Mouse (Mus musculus): ENCODE measurements at regions not wholly inside any gene's neighbourhood (a gene's known extent, or its start where the extent isn't known, plus 50 kb on each side); places are given as distances from the start of the nearest gene placed in this dataset.

GRCm38 (mm10) chr1:64284656-64285055, 162.6 kb upstream of the Klf7 start:
- no peaks in the 10 kb centered on the region for H3K36me3 ChIP-seq (ENCODE audit: control insufficient read depth, insufficient read depth, low read length)
- no peaks in the 10 kb centered on the region for H3K9me3 ChIP-seq (ENCODE audit: control insufficient read depth, low read length)
- H3K4me1 ChIP-seq (ENCODE audit: control insufficient read depth, insufficient read depth, low read length): no peaks in the 10 kb centered on the region
- WGBS: 76% methylated on average over 8 of the region's 8 CpGs
- ATAC-seq: no peak
- no peak overlapping the region for H3K4me3 ChIP-seq (ENCODE audit: low read length)
- no peak overlapping the region for H3K4me2 ChIP-seq (ENCODE audit: low read depth, low read length)
- no peak overlapping the region for H3K9ac ChIP-seq (ENCODE audit: low read depth, low read length)
- no peak overlapping the region for H3K27ac ChIP-seq (ENCODE audit: low read length)
- no peaks in the 10 kb centered on the region for H3K27me3 ChIP-seq (replicated peaks; ENCODE audit: control insufficient read depth, insufficient read depth, low read length)

DNA sequence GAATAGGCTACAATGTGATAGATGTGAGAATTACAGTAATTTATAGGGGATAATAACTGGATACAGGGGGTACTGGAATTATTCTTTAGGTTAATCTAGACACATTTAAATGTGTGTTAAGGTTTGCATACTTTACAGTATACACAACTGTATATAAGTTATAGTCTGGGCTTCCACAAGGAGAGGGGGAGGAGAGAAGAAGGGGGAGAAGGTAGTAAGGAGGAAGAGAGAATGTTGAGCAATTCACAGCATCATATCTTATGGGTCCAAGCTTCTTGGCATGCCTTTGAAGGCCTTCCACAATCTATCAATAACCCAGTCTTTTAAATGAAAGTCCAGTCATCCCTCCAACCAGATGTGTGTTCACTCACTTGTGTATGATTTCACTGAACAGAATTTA, 153.8 kb upstream of the Klf7 start:
- H3K4me1 ChIP-seq (ENCODE audit: control insufficient read depth, insufficient read depth, low read length): peaks cover 2% of the 10 kb centered on the region; the same call in 1 of the 2 replicates
- no peaks in the 10 kb centered on the region for H3K36me3 ChIP-seq (ENCODE audit: control insufficient read depth, insufficient read depth, low read length)
- ATAC-seq: peak; percentile 68; the same call in 1 of the 2 replicates
- no peak overlapping the region for H3K9ac ChIP-seq (ENCODE audit: low read depth, low read length)
- H3K4me2 ChIP-seq (ENCODE audit: low read depth, low read length): no peak overlapping the region
- no peak overlapping the region for H3K27ac ChIP-seq (ENCODE audit: low read length)
- no peak overlapping the region for H3K4me3 ChIP-seq (ENCODE audit: low read length)
- no peaks in the 10 kb centered on the region for H3K9me3 ChIP-seq (ENCODE audit: control insufficient read depth, low read length)
- H3K27me3 ChIP-seq (replicated peaks; ENCODE audit: control insufficient read depth, insufficient read depth, low read length): no peaks in the 10 kb centered on the region

GRCm38 (mm10) chr1:64275086-64275802, 153.2 kb upstream of the Klf7 start:
- Histone ChIP-seq H3K4me2 (ENCODE audit: low read depth, low read length) (no peak overlapping the region), H3K36me3 (ENCODE audit: control insufficient read depth, insufficient read depth, low read length) (no peaks in the 10 kb centered on the region), H3K4me3 (ENCODE audit: low read length) (no peak overlapping the region), H3K27me3 (replicated peaks; ENCODE audit: control insufficient read depth, insufficient read depth, low read length) (no peaks in the 10 kb centered on the region), H3K9ac (ENCODE audit: low read depth, low read length) (no peak overlapping the region), H3K9me3 (ENCODE audit: control insufficient read depth, low read length) (no peaks in the 10 kb centered on the region), H3K4me1 (ENCODE audit: control insufficient read depth, insufficient read depth, low read length) (peaks cover 2% of the 10 kb centered on the region; the same call in 1 of the 2 replicates), H3K27ac (ENCODE audit: low read length) (peak overlapping the region; percentile 59)
- peak; percentile 91 for ATAC-seq
- WGBS: 47% methylated on average over 3 of the region's 3 CpGs

DNA sequence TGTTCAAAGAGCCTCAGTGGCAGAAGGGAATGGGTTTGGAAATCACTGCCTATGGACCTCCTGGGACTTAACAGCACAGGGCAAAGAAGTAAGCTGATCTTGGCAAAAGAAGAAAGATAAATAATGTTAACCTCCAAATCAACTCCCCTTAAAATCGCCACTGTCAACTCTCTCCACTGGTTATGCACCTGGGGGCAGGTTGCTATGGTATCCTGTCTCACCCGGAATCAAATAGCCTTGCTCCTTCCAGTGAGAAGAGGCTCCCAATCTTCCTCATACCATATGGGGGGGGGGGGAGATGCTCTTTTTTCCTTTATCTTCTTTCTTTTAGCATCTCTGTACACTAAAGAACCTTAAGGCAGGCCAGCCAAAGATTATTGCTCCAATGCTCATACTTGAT, 135.2 kb upstream of the Klf7 start:
- ATAC-seq: no peak

GRCm38 (mm10) chr1:64255554-64256295, 133.6 kb upstream of the Klf7 start:
- 79% methylated on average over 14 of the region's 14 CpGs for WGBS
- ATAC-seq: no peak
- H3K4me2 ChIP-seq (ENCODE audit: low read depth, low read length): no peak overlapping the region

More for the DNA sequence above, 135.2 kb upstream of the Klf7 start:
- H3K9ac ChIP-seq (ENCODE audit: low read depth, low read length): no peak overlapping the region
- H3K4me1 ChIP-seq (ENCODE audit: control insufficient read depth, insufficient read depth, low read length): no peaks in the 10 kb centered on the region
- H3K9me3 ChIP-seq (ENCODE audit: control insufficient read depth, low read length): no peaks in the 10 kb centered on the region
- no peaks in the 10 kb centered on the region for H3K27me3 ChIP-seq (replicated peaks; ENCODE audit: control insufficient read depth, insufficient read depth, low read length)
- 46% methylated on average over 2 of the region's 2 CpGs for WGBS
- no peak overlapping the region for H3K4me2 ChIP-seq (ENCODE audit: low read depth, low read length)
- H3K4me3 ChIP-seq (ENCODE audit: low read length): no peak overlapping the region
- no peaks in the 10 kb centered on the region for H3K36me3 ChIP-seq (ENCODE audit: control insufficient read depth, insufficient read depth, low read length)
- no peak overlapping the region for H3K27ac ChIP-seq (ENCODE audit: low read length)

DNA sequence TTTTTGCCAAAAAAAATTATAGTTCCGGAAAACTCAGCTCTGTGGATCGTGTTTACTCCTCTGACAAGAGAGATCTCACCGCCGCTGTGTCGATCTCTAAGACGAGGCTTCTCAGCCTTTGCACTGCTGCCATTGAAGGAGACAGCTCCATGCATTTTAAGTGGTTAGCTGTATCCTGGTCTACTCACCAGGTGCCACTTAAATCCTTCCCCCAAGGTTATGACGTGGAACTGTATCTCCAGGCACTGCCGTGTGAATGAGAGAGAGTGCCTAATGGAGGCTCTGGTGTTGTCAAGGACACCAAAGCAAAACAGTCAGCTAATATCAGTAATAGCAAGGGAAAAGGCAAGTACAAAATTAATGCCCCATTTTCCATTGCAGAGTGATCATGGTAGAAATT, 132.6 kb upstream of the Klf7 start:
- ATAC-seq: no peak
- no peaks in the 10 kb centered on the region for H3K36me3 ChIP-seq (ENCODE audit: control insufficient read depth, insufficient read depth, low read length)
- no peaks in the 10 kb centered on the region for H3K9me3 ChIP-seq (ENCODE audit: control insufficient read depth, low read length)
- H3K4me2 ChIP-seq (ENCODE audit: low read depth, low read length): no peak overlapping the region
- no peaks in the 10 kb centered on the region for H3K4me1 ChIP-seq (ENCODE audit: control insufficient read depth, insufficient read depth, low read length)
- H3K27me3 ChIP-seq (replicated peaks; ENCODE audit: control insufficient read depth, insufficient read depth, low read length): no peaks in the 10 kb centered on the region
- no peak overlapping the region for H3K27ac ChIP-seq (ENCODE audit: low read length)
- no peak overlapping the region for H3K9ac ChIP-seq (ENCODE audit: low read depth, low read length)
- no peak overlapping the region for H3K4me3 ChIP-seq (ENCODE audit: low read length)
- 86% methylated on average over 8 of the region's 8 CpGs for WGBS

More at GRCm38 (mm10) chr1:64255554-64256295, 133.6 kb upstream of the Klf7 start:
- Histone ChIP-seq H3K9ac (ENCODE audit: low read depth, low read length) (no peak overlapping the region), H3K9me3 (ENCODE audit: control insufficient read depth, low read length) (no peaks in the 10 kb centered on the region), H3K4me1 (ENCODE audit: control insufficient read depth, insufficient read depth, low read length) (no peaks in the 10 kb centered on the region), H3K27ac (ENCODE audit: low read length) (no peak overlapping the region), H3K27me3 (replicated peaks; ENCODE audit: control insufficient read depth, insufficient read depth, low read length) (no peaks in the 10 kb centered on the region), H3K4me3 (ENCODE audit: low read length) (no peak overlapping the region), H3K36me3 (ENCODE audit: control insufficient read depth, insufficient read depth, low read length) (no peaks in the 10 kb centered on the region)

DNA sequence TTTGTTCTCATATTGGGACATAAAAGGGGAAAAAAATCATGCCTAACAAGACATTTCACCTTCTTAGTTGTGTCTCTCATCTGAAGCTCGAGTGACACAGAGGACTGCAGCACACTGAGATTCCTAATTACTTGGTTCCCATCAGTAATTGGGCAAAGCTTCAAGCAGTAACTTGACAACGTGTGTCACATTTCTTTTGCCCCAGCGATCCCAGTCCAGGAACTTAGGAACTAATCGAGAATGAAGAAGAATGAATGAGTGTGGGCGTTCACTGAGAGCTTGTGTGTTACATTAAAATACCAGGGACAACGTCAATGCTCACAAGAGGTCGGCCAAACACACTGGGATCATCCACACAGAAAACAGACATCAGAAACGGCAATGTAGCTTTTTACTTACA, 131.9 kb upstream of the Klf7 start:
- Histone ChIP-seq H3K36me3 (ENCODE audit: control insufficient read depth, insufficient read depth, low read length) (no peaks in the 10 kb centered on the region), H3K4me3 (ENCODE audit: low read length) (no peak overlapping the region), H3K4me2 (ENCODE audit: low read depth, low read length) (no peak overlapping the region), H3K4me1 (ENCODE audit: control insufficient read depth, insufficient read depth, low read length) (no peaks in the 10 kb centered on the region), H3K9me3 (ENCODE audit: control insufficient read depth, low read length) (no peaks in the 10 kb centered on the region), H3K27me3 (replicated peaks; ENCODE audit: control insufficient read depth, insufficient read depth, low read length) (no peaks in the 10 kb centered on the region), H3K27ac (ENCODE audit: low read length) (no peak overlapping the region), H3K9ac (ENCODE audit: low read depth, low read length) (no peak overlapping the region)
- 69% methylated on average over 8 of the region's 8 CpGs for WGBS
- no peak for ATAC-seq

GRCm38 (mm10) chr1:64242401-64242800, 120.3 kb upstream of the Klf7 start:
- WGBS: 58% methylated on average over 2 of the region's 2 CpGs
- no peak overlapping the region for H3K9ac ChIP-seq (ENCODE audit: low read depth, low read length)

DNA sequence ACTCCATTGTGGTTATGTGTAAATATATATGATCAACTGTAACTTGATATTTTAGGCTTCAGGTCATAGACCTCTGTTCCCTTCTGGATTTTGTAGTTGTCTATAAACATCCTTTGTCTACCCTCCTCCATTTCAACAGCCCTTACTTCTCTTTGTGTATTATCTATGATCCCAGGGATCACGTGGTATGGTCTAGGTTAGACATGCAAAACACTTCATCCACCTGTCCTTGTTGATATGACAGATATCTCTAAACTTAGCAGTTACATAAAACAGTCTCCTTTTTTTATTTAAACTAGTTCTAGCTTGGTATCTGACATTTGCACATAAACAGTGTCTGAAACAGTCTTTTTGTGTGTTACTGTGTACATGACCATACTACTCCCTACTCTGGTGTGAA, 107.6 kb upstream of the Klf7 start:
- H3K4me3 ChIP-seq (ENCODE audit: low read length): no peak overlapping the region
- WGBS: 81% methylated on average over 1 of the region's 1 CpGs
- no peak for ATAC-seq
- H3K4me1 ChIP-seq (ENCODE audit: control insufficient read depth, insufficient read depth, low read length): peaks cover 12% of the 10 kb centered on the region
- H3K27me3 ChIP-seq (replicated peaks; ENCODE audit: control insufficient read depth, insufficient read depth, low read length): no peaks in the 10 kb centered on the region
- H3K9ac ChIP-seq (ENCODE audit: low read depth, low read length): no peak overlapping the region
- H3K9me3 ChIP-seq (ENCODE audit: control insufficient read depth, low read length): no peaks in the 10 kb centered on the region
- no peak overlapping the region for H3K4me2 ChIP-seq (ENCODE audit: low read depth, low read length)
- H3K27ac ChIP-seq (ENCODE audit: low read length): no peak overlapping the region
- no peaks in the 10 kb centered on the region for H3K36me3 ChIP-seq (ENCODE audit: control insufficient read depth, insufficient read depth, low read length)

More at GRCm38 (mm10) chr1:64242401-64242800, 120.3 kb upstream of the Klf7 start:
- no peak overlapping the region for H3K27ac ChIP-seq (ENCODE audit: low read length)
- no peaks in the 10 kb centered on the region for H3K9me3 ChIP-seq (ENCODE audit: control insufficient read depth, low read length)
- H3K4me3 ChIP-seq (ENCODE audit: low read length): no peak overlapping the region
- H3K4me1 ChIP-seq (ENCODE audit: control insufficient read depth, insufficient read depth, low read length): no peaks in the 10 kb centered on the region
- no peak for ATAC-seq
- H3K4me2 ChIP-seq (ENCODE audit: low read depth, low read length): no peak overlapping the region
- H3K36me3 ChIP-seq (ENCODE audit: control insufficient read depth, insufficient read depth, low read length): no peaks in the 10 kb centered on the region
- H3K27me3 ChIP-seq (replicated peaks; ENCODE audit: control insufficient read depth, insufficient read depth, low read length): no peaks in the 10 kb centered on the region
